Mouse (Mus musculus): ENCODE results near the gene Pxk. TPM values are rescaled to one million over a fixed set of nuclear protein-coding genes. Genes with fewer than 3 reads are reported as not detected.

Pxk gene
- total RNA-seq, 1 experiment from 2014 or later: 14.0 TPM

- ATAC-seq (replicated peaks; ENCODE audit: low read depth, poor library complexity, severe bottlenecking): no peak
Measured at GRCm38 (mm10) chr14:8186278-8187045, 88.5 kb downstream of the Pxk start.

GRCm38 (mm10) chr14:8190556-8190955 is 92.5 kb downstream of the Pxk start:
- ATAC-seq (replicated peaks; ENCODE audit: low read depth, poor library complexity, severe bottlenecking): no peak

DNA sequence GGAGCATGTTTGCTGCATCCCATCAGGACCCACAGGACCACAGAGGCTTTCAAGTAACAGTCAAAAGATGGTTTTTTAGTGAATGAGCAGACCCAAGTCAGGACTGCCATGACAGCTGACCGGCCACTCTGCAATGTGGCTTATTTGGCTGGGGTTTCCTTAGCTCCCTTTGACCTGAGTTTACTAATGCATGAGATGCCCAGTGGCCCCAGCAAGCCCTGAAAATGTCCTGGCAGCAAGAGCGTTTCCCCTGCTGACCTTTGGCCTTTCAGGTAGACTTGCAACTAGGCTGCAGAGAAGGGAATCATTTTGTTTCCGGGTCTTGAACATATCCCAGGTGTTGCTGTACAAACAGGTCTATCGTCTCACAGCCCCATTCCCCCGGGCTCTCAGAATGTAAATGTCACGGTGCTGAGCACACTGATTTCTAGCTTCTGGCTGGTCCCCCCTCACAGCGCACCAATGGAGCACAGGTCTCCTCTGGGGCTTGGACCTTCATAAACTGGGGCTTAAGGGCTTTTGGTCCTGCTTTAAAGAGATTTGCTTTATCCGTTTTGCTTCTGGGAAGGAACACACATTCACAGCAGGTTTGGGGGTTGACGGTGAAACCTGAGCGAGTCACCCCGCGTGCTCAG is 93.4 kb downstream of the Pxk start:
- no peak for ATAC-seq (replicated peaks; ENCODE audit: low read depth, poor library complexity, severe bottlenecking)

- ATAC-seq (replicated peaks; ENCODE audit: low read depth, poor library complexity, severe bottlenecking): no peak
Measured at GRCm38 (mm10) chr14:8192727-8193126, 94.7 kb downstream of the Pxk start.

DNA sequence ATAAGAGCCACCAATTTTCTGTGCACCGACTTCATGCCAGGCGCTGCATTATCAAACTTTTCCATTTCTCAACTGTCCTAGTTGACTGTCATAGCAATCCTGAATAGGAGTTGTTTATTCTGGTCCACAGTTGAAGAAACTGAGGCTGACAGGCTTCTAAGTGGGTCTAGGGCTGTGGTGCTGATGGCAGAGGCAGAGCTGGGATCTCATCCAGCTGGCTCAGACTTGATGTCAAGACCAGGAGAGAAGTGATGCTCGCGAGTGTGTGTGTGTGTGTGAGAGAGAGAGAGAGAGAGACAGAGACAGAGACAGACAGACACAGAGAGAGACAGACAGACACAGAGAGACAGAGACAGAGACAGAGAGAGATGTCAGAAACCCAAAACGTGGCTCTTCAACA is 102.8 kb downstream of the Pxk start:
- ATAC-seq (replicated peaks; ENCODE audit: low read depth, poor library complexity, severe bottlenecking): no peak

DNA sequence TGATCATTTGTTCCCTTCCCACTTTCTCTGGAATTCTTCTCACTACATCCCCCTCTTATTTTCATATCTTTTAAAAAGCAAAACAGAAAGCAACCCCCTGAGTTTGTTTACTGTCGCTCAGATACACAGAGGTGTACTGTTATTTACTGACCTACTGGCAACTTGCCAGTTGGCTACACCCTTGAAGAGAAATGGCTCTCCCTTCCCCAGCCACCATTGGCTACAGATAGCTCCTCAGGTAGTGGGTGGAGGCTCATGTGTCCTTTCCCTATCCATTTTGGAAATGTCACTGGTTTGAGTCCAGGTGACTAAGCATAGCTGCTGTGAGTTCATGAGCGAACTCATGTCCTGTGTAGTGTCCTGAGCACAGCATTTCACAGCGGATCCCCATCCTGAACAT is 103.7 kb downstream of the Pxk start:
- ATAC-seq (replicated peaks; ENCODE audit: low read depth, poor library complexity, severe bottlenecking): no peak

GRCm38 (mm10) chr14:8206179-8206910 is 108.3 kb downstream of the Pxk start:
- ATAC-seq (replicated peaks; ENCODE audit: low read depth, poor library complexity, severe bottlenecking): no peak

DNA sequence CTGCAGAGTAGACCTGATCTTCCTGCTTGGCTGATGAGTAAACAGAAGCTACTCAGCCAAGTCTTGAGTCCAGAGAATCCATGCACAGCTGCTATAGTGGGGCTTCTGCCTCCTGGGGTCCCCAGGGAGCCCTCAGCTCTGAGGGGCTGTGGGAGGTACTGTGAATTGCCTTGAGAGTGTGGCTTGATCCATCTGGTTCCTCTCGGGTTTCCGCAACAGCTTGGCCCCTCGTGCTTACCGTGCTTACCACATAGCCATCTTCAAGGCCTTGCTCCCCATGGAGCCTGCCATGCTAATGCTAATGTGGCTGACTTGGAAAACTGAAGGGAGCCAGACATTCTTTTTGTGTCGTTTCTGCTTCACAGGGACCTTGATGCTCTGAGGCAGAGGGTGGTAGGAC is 109.1 kb downstream of the Pxk start:
- ATAC-seq (replicated peaks; ENCODE audit: low read depth, poor library complexity, severe bottlenecking): no peak

DNA sequence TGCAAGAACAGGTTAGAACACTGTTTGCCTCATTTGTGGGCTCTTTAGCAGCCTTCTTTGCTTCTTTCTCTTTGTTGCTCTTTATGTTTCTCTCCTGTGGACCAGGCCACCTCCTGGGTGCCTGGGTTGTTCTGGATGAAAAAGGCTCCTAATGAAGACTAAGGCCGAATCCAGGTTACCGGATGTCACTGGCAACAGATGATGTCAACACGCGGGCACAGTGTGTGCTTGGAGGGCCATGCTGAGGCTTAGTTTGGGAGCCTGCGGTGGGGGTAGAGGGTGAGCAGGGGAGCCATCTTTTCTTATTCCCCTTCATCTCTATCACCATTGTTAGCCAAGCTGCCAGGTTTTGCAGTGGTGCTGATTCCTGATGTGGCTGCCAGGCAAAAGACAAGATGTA is 109.5 kb downstream of the Pxk start:
- no peak for ATAC-seq (replicated peaks; ENCODE audit: low read depth, poor library complexity, severe bottlenecking)

- no peak for ATAC-seq (replicated peaks; ENCODE audit: low read depth, poor library complexity, severe bottlenecking)
Measured at GRCm38 (mm10) chr14:8208876-8209275, 110.9 kb downstream of the Pxk start.

DNA sequence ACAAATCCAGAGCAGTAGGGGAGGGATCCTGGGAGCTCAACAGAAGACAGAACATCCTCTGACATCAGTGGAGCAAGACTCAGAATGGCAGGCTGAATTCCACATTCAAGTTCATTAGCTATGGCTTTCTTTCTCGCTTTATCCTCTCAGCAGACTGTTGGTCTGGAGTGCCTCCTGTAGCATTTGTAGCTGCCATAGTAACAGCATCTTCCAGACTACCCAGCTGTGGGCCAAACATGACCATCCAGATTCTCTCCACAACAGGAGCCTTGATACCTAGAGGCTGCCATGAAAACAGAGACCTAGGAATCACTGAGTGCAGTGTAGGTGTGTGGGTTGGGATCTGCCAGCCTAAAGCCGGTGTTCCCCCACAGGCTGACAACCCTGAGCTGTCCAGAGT is 111.9 kb downstream of the Pxk start:
- no peak for ATAC-seq (replicated peaks; ENCODE audit: low read depth, poor library complexity, severe bottlenecking)

GRCm38 (mm10) chr14:8212996-8213395 is 115.0 kb downstream of the Pxk start:
- no peak for ATAC-seq (replicated peaks; ENCODE audit: low read depth, poor library complexity, severe bottlenecking)

DNA sequence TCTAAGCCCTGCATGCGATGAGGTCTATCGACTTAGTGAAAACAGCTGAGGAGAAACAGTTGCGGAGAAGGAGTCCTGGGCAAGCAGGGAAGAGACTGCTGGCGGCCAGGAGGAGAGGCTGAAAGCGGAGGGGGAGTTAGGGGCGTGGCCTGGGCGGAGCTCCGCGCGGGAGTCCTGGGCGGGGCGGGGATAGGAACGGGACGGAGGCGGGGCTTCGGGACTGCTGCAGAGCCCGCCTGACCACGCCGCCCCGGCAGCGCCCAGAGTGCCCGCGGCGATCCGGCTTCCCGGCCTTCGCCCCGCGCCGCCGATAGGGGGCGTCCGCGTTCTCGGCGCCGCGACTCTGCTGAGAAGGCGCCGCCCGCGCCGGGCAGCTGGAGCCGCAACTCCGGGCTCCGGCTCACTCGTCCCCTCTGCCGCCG is 115.8 kb downstream of the Pxk start, which contains the start of gene Kctd6:
Gene Kctd6 (plus strand): TSS at position 338 of the 422 bp plus-strand sequence.
- ATAC-seq (replicated peaks; ENCODE audit: low read depth, poor library complexity, severe bottlenecking): peak; percentile 94

Other genes with a start within 250 kb of the Pxk start
- gene Gm45521, start 140.9 kb upstream of the Pxk start, total RNA-seq (2017): not detected in 2 replicates
- gene Dnase1l3, start 103.6 kb upstream of the Pxk start, total RNA-seq (2017): not detected in 2 replicates
- gene Abhd6, start 95.3 kb upstream of the Pxk start, total RNA-seq (2017): 1.4 and 1.8 TPM in 2 replicates
- gene Rpp14, start 17.8 kb upstream of the Pxk start, total RNA-seq (2017): 65.8 and 88.9 TPM in 2 replicates
- 112 and 132 TPM in 2 replicates for gene Pdhb, start 74.8 kb downstream of the Pxk start, total RNA-seq (2017)
- gene Kctd6, start 115.9 kb downstream of the Pxk start, total RNA-seq (2017): 7.3 and 7.9 TPM in 2 replicates
- gene Acox2, start 161.1 kb downstream of the Pxk start, total RNA-seq (2017): not detected in 2 replicates
- not detected in 2 replicates for gene Fam107a, start 219.8 kb downstream of the Pxk start, total RNA-seq (2017)

Measured in common myeloid progenitor, adult 5-6 weeks (primary cell).